Mouse (Mus musculus): ENCODE results near the gene Fam221b.

Gene Fam221b

DNA sequence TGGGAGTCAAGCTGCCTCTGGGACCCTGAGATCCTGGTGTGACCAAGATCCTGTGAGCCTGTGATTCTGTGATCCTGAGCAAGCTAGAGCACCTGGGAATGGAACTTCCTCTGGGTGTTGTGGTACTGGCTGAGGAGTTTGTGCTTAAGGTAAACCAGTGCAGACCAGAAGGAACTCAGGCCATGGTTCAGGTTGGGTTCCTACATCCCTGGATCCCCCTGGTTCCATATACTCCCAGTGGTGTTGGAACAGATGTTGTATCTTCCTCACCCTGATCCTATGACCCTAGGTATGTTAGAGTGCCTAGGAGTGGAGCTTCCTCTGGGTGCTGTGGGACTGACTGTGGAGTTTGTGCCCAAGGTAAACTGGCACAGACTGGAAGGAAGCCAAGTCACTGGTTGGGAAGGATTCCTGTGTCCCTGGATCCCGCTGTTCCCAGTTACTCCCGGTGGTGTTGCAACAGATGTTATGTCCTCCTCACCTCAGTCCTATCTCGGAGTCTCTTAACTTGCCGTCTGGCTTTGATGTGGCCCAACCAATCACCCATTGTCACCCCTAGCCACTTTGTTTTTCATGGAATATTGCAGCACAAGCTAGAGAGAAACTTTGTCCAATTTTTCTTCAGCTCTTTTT lies 48.7 kb downstream of the Fam221b start:
- in situ Hi-C loops (cut with MboI, MseI) = loop anchor here in 1 of 2 experiments (25.0 kb wide), 1 partner anchor 1308 kb away; the partner anchor contains the start of gene Fam205a3

DNA sequence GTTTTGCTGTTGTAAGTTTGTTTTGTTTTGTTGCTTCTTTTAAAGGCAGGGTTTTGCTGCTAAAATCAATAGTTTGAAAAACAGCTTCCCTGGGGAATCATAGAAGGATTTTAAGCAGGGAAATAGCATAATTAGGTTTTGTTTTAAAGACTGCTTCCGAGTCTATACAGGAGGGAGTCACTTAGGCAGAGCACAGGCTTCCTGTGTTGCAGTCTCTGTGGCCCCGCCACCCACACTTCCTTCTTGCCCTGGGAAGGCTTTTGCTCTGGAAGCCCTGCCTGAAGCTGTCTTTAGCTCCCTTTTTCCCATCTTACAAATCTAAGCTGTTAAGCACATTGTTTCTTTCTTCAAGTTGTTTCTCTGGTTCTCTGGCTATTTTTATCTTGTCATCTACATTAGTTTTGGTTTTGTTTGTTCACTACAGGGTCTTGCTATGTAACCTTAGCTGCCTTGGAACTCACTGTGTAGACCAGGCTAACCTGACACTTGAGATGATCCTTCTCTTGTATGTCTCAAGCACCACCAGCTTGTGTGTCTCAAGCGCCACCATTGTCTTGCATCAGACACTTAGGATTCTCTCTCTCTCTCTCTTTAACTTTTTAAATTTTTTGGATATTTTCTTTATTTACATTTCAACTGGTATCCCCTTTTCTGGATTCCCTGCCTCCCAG lies 55.8 kb downstream of the Fam221b start:
- in situ Hi-C loops (cut with MboI, MseI) = loop anchor here in 1 of 2 experiments (25.0 kb wide), 1 partner anchor 1301 kb away; the partner anchor contains the start of gene Fam205a3

DNA sequence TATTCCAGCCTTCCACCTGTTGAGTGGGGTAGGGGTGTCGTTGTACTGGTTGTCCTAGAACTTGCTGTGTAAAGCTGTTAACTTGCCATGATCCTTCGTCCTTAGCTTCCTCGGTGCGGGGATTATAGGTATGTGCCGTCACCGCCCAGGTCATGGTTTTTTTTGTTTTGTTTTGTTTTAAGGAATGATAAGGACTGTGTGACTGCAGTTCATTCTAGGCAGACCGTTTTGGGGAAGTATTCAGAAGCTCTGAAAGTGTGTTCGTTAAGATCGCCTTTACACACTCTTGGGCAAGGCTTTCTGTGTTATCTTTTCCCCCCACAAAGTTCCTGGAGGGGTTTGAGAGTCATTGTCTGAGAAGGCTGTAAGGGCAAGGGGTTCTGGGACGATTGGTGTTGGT lies 56.4 kb downstream of the Fam221b start:
- in situ Hi-C loops (cut with MboI, MseI) = loop anchor here in 1 of 2 experiments (25.0 kb wide), 1 partner anchor 1300 kb away; the partner anchor contains the start of gene Fam205a3

Measured in T-helper 17 cell (primary cell).